Mouse (Mus musculus): Measurements from ENCODE around the gene Prkcq. TPM values are rescaled to one million over a fixed set of nuclear protein-coding genes. Genes with fewer than 3 reads are reported as not detected.

The Prkcq gene
- total RNA-seq, 2 experiments from 2014 or later = 1.8 to 2.9 TPM

- DNase-seq = no peak
- intact Hi-C loops (cut with DNase I) = no loop called here
Observed at GRCm38 (mm10) chr2:11183991-11184390, 12.1 kb downstream of the Prkcq start.

GRCm38 (mm10) chr2:11186586-11186985 is 14.7 kb downstream of the Prkcq start:
- intact Hi-C loops (cut with DNase I) = no loop called here
- no peak for DNase-seq

- no peak for DNase-seq
- intact Hi-C loops (cut with DNase I) = no loop called here
Observed at GRCm38 (mm10) chr2:11187166-11187565, 15.3 kb downstream of the Prkcq start.

GRCm38 (mm10) chr2:11188279-11188678 is 16.4 kb downstream of the Prkcq start:
- DNase-seq = no peak
- intact Hi-C loops (cut with DNase I) = no loop called here

GRCm38 (mm10) chr2:11189150-11189767 is 17.4 kb downstream of the Prkcq start:
- intact Hi-C loops (cut with DNase I) = no loop called here

GRCm38 (mm10) chr2:11192281-11193098 is 20.6 kb downstream of the Prkcq start:
- no peak for DNase-seq
- intact Hi-C loops (cut with DNase I) = no loop called here

More at GRCm38 (mm10) chr2:11189150-11189767, 17.4 kb downstream of the Prkcq start:
- no peak for DNase-seq

- no peak for DNase-seq
Observed at GRCm38 (mm10) chr2:11193099-11193618, 21.3 kb downstream of the Prkcq start.

GRCm38 (mm10) chr2:11194732-11195340 is 22.9 kb downstream of the Prkcq start:
- no peak for DNase-seq
- intact Hi-C loops (cut with DNase I) = no loop called here

More at GRCm38 (mm10) chr2:11193099-11193618, 21.3 kb downstream of the Prkcq start:
- intact Hi-C loops (cut with DNase I) = no loop called here

- intact Hi-C loops (cut with DNase I) = no loop called here
- no peak for DNase-seq
Observed at GRCm38 (mm10) chr2:11196071-11196470, 24.2 kb downstream of the Prkcq start.

GRCm38 (mm10) chr2:11196952-11197559 is 25.1 kb downstream of the Prkcq start:
- intact Hi-C loops (cut with DNase I) = no loop called here
- no peak for DNase-seq

- intact Hi-C loops (cut with DNase I) = no loop called here
- DNase-seq = no peak
Observed at GRCm38 (mm10) chr2:11199624-11200023, 27.7 kb downstream of the Prkcq start.

GRCm38 (mm10) chr2:11202841-11203240 is 30.9 kb downstream of the Prkcq start:
- no peak for DNase-seq

GRCm38 (mm10) chr2:11203261-11203660 is 31.4 kb downstream of the Prkcq start:
- intact Hi-C loops (cut with DNase I) = no loop called here
- DNase-seq = no peak

More at GRCm38 (mm10) chr2:11202841-11203240, 30.9 kb downstream of the Prkcq start:
- intact Hi-C loops (cut with DNase I) = no loop called here

- intact Hi-C loops (cut with DNase I) = no loop called here
- no peak for DNase-seq
Observed at GRCm38 (mm10) chr2:11204232-11204631, 32.3 kb downstream of the Prkcq start.

GRCm38 (mm10) chr2:11204961-11205360 is 33.1 kb downstream of the Prkcq start:
- intact Hi-C loops (cut with DNase I) = no loop called here

GRCm38 (mm10) chr2:11205720-11206119 is 33.8 kb downstream of the Prkcq start:
- intact Hi-C loops (cut with DNase I) = no loop called here
- DNase-seq = no peak

More at GRCm38 (mm10) chr2:11204961-11205360, 33.1 kb downstream of the Prkcq start:
- no peak for DNase-seq

- intact Hi-C loops (cut with DNase I) = no loop called here
- no peak for DNase-seq
Observed at GRCm38 (mm10) chr2:11208263-11208662, 36.4 kb downstream of the Prkcq start.

- DNase-seq = no peak
- intact Hi-C loops (cut with DNase I) = no loop called here
Observed at GRCm38 (mm10) chr2:11209335-11209734, 37.4 kb downstream of the Prkcq start.

- intact Hi-C loops (cut with DNase I) = no loop called here
- DNase-seq = no peak
Observed at GRCm38 (mm10) chr2:11210241-11210916, 38.5 kb downstream of the Prkcq start.

GRCm38 (mm10) chr2:11211961-11212562 is 40.2 kb downstream of the Prkcq start:
- no peak for DNase-seq
- intact Hi-C loops (cut with DNase I) = no loop called here

Data from heart, postnatal 14 days (tissue).